Mouse (Mus musculus) testis, adult 10 weeks (tissue): ENCODE measurements around the gene Atp6v0e. TPM values are rescaled to one million over a fixed set of nuclear protein-coding genes. Genes with fewer than 3 reads are reported as not detected.

Source experiments
- polyA plus RNA-seq: library from polyadenylated mRNA; stranded (reverse); fragments of 350-450 nt; fragmentation: Illumina TruSeq; extraction: RNeasy Lipid Tissue Mini Kit (QIAGEN cat#74804); gene quantifications from one replicate; pipeline ENCODE4 v1.2.3, GENCODE M21; 2014; ENCODE audit warnings: low read depth, low replicate concordance

Gene Atp6v0e
- polyA plus RNA-seq: 23.1 TPM

DNA sequence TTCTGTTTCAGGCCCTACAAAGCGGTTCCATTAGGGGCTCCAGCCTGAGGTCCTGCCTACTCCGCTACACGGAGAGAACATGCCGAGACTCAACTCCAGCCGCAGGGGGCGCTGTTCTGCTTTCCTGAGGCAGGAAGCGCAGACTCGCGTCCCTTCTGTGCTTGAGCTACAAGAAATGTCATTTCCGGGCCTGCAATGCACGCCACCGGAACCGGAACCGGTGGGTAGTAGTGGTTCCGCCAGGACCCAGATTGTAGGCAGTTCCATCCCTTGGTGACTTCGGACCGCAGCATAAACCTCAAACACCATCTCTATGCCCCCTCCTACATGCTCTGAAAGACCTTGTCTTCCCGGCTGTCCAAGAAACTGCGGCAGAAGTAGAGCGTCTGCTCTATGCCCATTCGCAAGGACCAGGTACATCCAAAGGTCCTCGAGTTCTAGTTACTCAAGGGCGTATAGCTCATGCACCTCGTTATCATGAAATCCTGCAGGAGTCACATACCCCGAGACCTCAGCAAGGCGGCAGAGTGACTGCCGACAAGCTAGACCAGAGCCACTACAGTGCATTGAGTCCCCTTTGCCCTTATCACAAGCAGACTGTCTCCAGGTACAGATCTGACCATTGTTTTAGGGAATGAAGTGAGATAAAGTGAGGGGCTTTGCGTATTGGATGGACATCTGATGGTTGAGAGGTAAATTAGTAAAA, at the start of gene Atp6v0e:
Atp6v0e (plus strand) TSS at position 254 of the 706 bp plus-strand sequence.

DNA sequence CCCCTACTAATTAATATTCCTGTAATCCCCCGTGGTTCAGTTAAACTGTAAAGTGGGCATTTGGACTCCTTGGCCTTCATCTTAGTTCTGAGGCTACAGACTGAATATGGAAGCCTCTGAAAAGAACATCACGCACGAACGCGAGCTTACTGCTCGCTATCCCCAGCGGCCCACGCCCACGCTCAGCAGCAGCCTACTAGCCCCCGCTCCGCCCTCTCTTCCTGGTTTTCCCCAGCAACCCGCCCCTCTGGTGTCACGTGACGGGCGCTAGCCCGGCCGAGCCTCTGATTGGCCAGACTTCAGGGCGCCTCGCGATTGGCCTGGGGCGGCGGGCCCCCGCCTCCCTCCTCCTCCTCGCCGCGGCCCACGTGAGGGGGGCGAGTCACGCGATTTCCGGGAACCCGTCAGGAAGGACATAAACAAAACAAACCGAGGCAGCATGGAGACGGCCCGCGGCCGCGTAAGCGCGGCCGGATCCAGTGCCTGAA, 52.3 kb downstream of the Atp6v0e start, which contains the start of gene Crebrf:
Crebrf (plus strand) TSS at position 380 of the 488 bp plus-strand sequence.

Other genes with a start within 250 kb of the Atp6v0e start
- 0.11 TPM for gene Neurl1b, start 248.4 kb upstream of the Atp6v0e start, polyA plus RNA-seq
- 13.9 TPM for gene Ergic1, start 101.7 kb upstream of the Atp6v0e start, polyA plus RNA-seq
- 5.2 TPM for gene Dusp1, start 101.1 kb upstream of the Atp6v0e start, polyA plus RNA-seq
- gene Crebrf, start 52.4 kb downstream of the Atp6v0e start, polyA plus RNA-seq: 85.1 TPM
- 20.4 TPM for gene Bnip1, start 117.8 kb downstream of the Atp6v0e start, polyA plus RNA-seq
- gene Nkx2-5, start 181.8 kb downstream of the Atp6v0e start, polyA plus RNA-seq: not detected